Mouse (Mus musculus): Measurements from ENCODE around the gene Pde1b.

GRCm38 (mm10) chr15:103539259-103539658, 36.4 kb downstream of the Pde1b start:
- no peak for TF ChIP-seq CTCF (IDR thresholded peaks at IDR 0.05; ENCODE audit: insufficient read depth, low read length)
- no peak for TF ChIP-seq POLR2A (IDR thresholded peaks at IDR 0.05; ENCODE audit: borderline replicate concordance, extremely low read depth, low read depth, low read length)

Data from lung, adult 2 months (tissue).